Mouse (Mus musculus): ENCODE measurements around the gene Ahnak2.

The Ahnak2 gene

GRCm38 (mm10) chr12:112730808-112731207 lies 71.6 kb downstream of the Ahnak2 start:
- DNase-seq: no peak

GRCm38 (mm10) chr12:112727801-112728200 lies 74.7 kb downstream of the Ahnak2 start:
- DNase-seq: no peak

- peak; percentile 87 for DNase-seq
These were observed 78.2 kb downstream of the Ahnak2 start for GRCm38 (mm10) chr12:112724077-112724805.

- no peak for DNase-seq
These were observed 79.0 kb downstream of the Ahnak2 start for GRCm38 (mm10) chr12:112723445-112723844.

GRCm38 (mm10) chr12:112723028-112723330 lies 79.5 kb downstream of the Ahnak2 start:
- DNase-seq: no peak

- peak; percentile 74 for DNase-seq
These were observed 80.0 kb downstream of the Ahnak2 start for GRCm38 (mm10) chr12:112722240-112723027.

All from kidney, adult 18-20 months (tissue).